Mouse (Mus musculus) stomach, embryonic 16.5 days (tissue): ENCODE results near the gene Nhsl1. TPM values are rescaled to one million over a fixed set of nuclear protein-coding genes. Genes with fewer than 3 reads are reported as not detected.

Source experiments
- ATAC-seq: fragments of 200-750 bp; cut with Nextera tagmentation; 2 replicates; pipeline ENCODE4 v1.8.0; 2017; ENCODE audit warnings: moderate number of reproducible peaks, moderate TSS enrichment; ENCODE audit not compliant: insufficient read depth, low FRiP score
- H3K27ac ChIP-seq: fragments of 300-500 bp; sonication (generic); 2 replicates; pipeline ENCODE4 v1.5.1; 2014; ENCODE audit warnings: low read length
- H3K27me3 ChIP-seq: fragments of 300-500 bp; sonication (generic); 2 replicates; pipeline ENCODE4 v1.6.1; 2014; ENCODE audit warnings: low read length, control low read depth, mixed read lengths; ENCODE audit not compliant: control insufficient read depth, insufficient read depth
- H3K36me3 ChIP-seq: fragments of 300-500 bp; sonication (generic); 2 replicates; pipeline ENCODE4 v1.6.1; 2014; ENCODE audit warnings: low read length; ENCODE audit not compliant: control insufficient read depth, insufficient read depth
- H3K4me1 ChIP-seq: fragments of 300-500 bp; sonication (generic); 2 replicates; pipeline ENCODE4 v1.6.1; 2014; ENCODE audit warnings: low read length, control low read depth, mixed read lengths; ENCODE audit not compliant: control insufficient read depth, insufficient read depth
- H3K4me2 ChIP-seq: fragments of 300-500 bp; sonication (generic); 2 replicates; pipeline ENCODE4 v1.6.1; 2014; ENCODE audit warnings: low read depth, low read length, mixed read lengths
- H3K4me3 ChIP-seq: fragments of 300-500 bp; sonication (generic); replicated peaks from 2 replicates; pipeline ENCODE4 v1.5.1; 2014; ENCODE audit warnings: mild to moderate bottlenecking, low read length
- H3K9ac ChIP-seq: fragments of 300-500 bp; sonication (generic); 2 replicates; pipeline ENCODE4 v1.6.1; 2014; ENCODE audit warnings: low read length
- H3K9me3 ChIP-seq: fragments of 300-500 bp; sonication (generic); replicated peaks from 2 replicates; pipeline ENCODE4 v1.6.1; 2016; ENCODE audit warnings: low read length, control low read depth; ENCODE audit not compliant: control insufficient read depth
- WGBS: fragments of 180-500 bp; shearing (Covaris S2); extraction: QIAGEN DNeasy Blood & Tissue Kit; methylation state at CpG from one replicate; pipeline ENCODE4 v1.1.7; 2014; 5-methylcytosine and 5-hydroxymethylcytosine counted together
- polyA plus RNA-seq: library from polyadenylated mRNA; unstranded; fragments of >200 nt; fragmentation: Nextera tagmentation; extraction: Ambion mirVana; gene quantifications from 2 replicates; pipeline ENCODE4 v1.2.1, GENCODE M21; 2015

The Nhsl1 gene
- polyA plus RNA-seq, 1 experiment from 2014 or later, result 7.0 TPM

- no peak overlapping the region for H3K9ac ChIP-seq
- H3K36me3 ChIP-seq, result no peaks in the 10 kb centered on the region
- no peaks in the 10 kb centered on the region for H3K9me3 ChIP-seq
- H3K4me3 ChIP-seq, result no peak overlapping the region
- H3K27ac ChIP-seq, result no peak overlapping the region
- H3K4me2 ChIP-seq, result no peak overlapping the region
- peaks cover 4% of the 10 kb centered on the region; the same call in 1 of the 2 replicates for H3K4me1 ChIP-seq
- H3K27me3 ChIP-seq, result no peaks in the 10 kb centered on the region
- WGBS, result 80% methylated on average over 1 of the region's 1 CpGs
- ATAC-seq, result no peak
These were observed 189.8 kb downstream of the Nhsl1 start for GRCm38 (mm10) chr10:18508586-18508985.

- Histone ChIP-seq H3K4me2 (no peak overlapping the region), H3K4me1 (peaks cover 4% of the 10 kb centered on the region; the same call in 1 of the 2 replicates), H3K27me3 (no peaks in the 10 kb centered on the region), H3K27ac (no peak overlapping the region), H3K36me3 (no peaks in the 10 kb centered on the region), H3K9me3 (no peaks in the 10 kb centered on the region), H3K4me3 (no peak overlapping the region), H3K9ac (no peak overlapping the region)
- 84% methylated on average over 3 of the region's 3 CpGs for WGBS
- ATAC-seq, result no peak
These were observed 191.9 kb downstream of the Nhsl1 start for GRCm38 (mm10) chr10:18510663-18511062.

GRCm38 (mm10) chr10:18511496-18511895 lies 192.7 kb downstream of the Nhsl1 start:
- Histone ChIP-seq H3K4me3 (no peak overlapping the region), H3K27ac (no peak overlapping the region), H3K36me3 (no peaks in the 10 kb centered on the region), H3K4me2 (no peak overlapping the region), H3K4me1 (peaks cover 4% of the 10 kb centered on the region; the same call in 1 of the 2 replicates), H3K27me3 (no peaks in the 10 kb centered on the region), H3K9me3 (no peaks in the 10 kb centered on the region), H3K9ac (no peak overlapping the region)
- WGBS, result 89% methylated on average over 11 of the region's 11 CpGs
- no peak for ATAC-seq

GRCm38 (mm10) chr10:18522556-18522955 lies 203.8 kb downstream of the Nhsl1 start:
- 77% methylated on average over 2 of the region's 2 CpGs for WGBS
- no peak for ATAC-seq

GRCm38 (mm10) chr10:18525311-18525710 lies 206.5 kb downstream of the Nhsl1 start:
- H3K9ac ChIP-seq, result no peak overlapping the region
- H3K4me1 ChIP-seq, result peaks cover 4% of the 10 kb centered on the region; the same call in 1 of the 2 replicates
- no peaks in the 10 kb centered on the region for H3K9me3 ChIP-seq
- H3K27me3 ChIP-seq, result no peaks in the 10 kb centered on the region
- WGBS, result 88% methylated on average over 15 of the region's 15 CpGs
- ATAC-seq, result no peak
- no peak overlapping the region for H3K4me2 ChIP-seq
- H3K27ac ChIP-seq, result no peak overlapping the region
- no peaks in the 10 kb centered on the region for H3K36me3 ChIP-seq
- H3K4me3 ChIP-seq, result no peak overlapping the region

More at GRCm38 (mm10) chr10:18522556-18522955, 203.8 kb downstream of the Nhsl1 start:
- Histone ChIP-seq H3K27me3 (no peaks in the 10 kb centered on the region), H3K9ac (no peak overlapping the region), H3K27ac (no peak overlapping the region), H3K4me2 (no peak overlapping the region), H3K36me3 (no peaks in the 10 kb centered on the region), H3K4me1 (peaks cover 4% of the 10 kb centered on the region; the same call in 1 of the 2 replicates), H3K4me3 (no peak overlapping the region), H3K9me3 (no peaks in the 10 kb centered on the region)

- 40% methylated on average over 9 of the region's 9 CpGs for WGBS
- Histone ChIP-seq H3K27ac (no peak overlapping the region), H3K4me1 (peaks cover 4% of the 10 kb centered on the region; the same call in 1 of the 2 replicates), H3K9me3 (no peaks in the 10 kb centered on the region), H3K4me2 (no peak overlapping the region), H3K27me3 (no peaks in the 10 kb centered on the region), H3K4me3 (no peak overlapping the region), H3K9ac (no peak overlapping the region), H3K36me3 (no peaks in the 10 kb centered on the region)
- ATAC-seq, result no peak
These were observed 206.9 kb downstream of the Nhsl1 start for GRCm38 (mm10) chr10:18525726-18526125.

- Histone ChIP-seq H3K4me2 (no peak overlapping the region), H3K27me3 (no peaks in the 10 kb centered on the region), H3K9me3 (no peaks in the 10 kb centered on the region), H3K9ac (no peak overlapping the region), H3K27ac (no peak overlapping the region), H3K36me3 (no peaks in the 10 kb centered on the region), H3K4me3 (no peak overlapping the region), H3K4me1 (peaks cover 4% of the 10 kb centered on the region; the same call in 1 of the 2 replicates)
- 72% methylated on average over 22 of the region's 22 CpGs for WGBS
- ATAC-seq, result no peak
These were observed 207.5 kb downstream of the Nhsl1 start for GRCm38 (mm10) chr10:18526184-18526850.

GRCm38 (mm10) chr10:18526851-18527675 lies 208.3 kb downstream of the Nhsl1 start:
- no peak for ATAC-seq
- no peaks in the 10 kb centered on the region for H3K27me3 ChIP-seq
- peaks cover 5% of the 10 kb centered on the region; the same call in 1 of the 2 replicates for H3K36me3 ChIP-seq
- peaks cover 4% of the 10 kb centered on the region; the same call in 1 of the 2 replicates for H3K4me1 ChIP-seq
- H3K4me3 ChIP-seq, result no peak overlapping the region
- H3K9me3 ChIP-seq, result no peaks in the 10 kb centered on the region
- H3K27ac ChIP-seq, result no peak overlapping the region
- WGBS, result 62% methylated on average over 20 of the region's 20 CpGs
- no peak overlapping the region for H3K9ac ChIP-seq
- no peak overlapping the region for H3K4me2 ChIP-seq

GRCm38 (mm10) chr10:18527766-18528165 lies 209.0 kb downstream of the Nhsl1 start:
- Histone ChIP-seq H3K36me3 (peaks cover 5% of the 10 kb centered on the region; the same call in 1 of the 2 replicates), H3K4me1 (peaks cover 4% of the 10 kb centered on the region; the same call in 1 of the 2 replicates), H3K9ac (no peak overlapping the region), H3K4me2 (no peak overlapping the region), H3K4me3 (no peak overlapping the region), H3K9me3 (no peaks in the 10 kb centered on the region), H3K27ac (no peak overlapping the region), H3K27me3 (no peaks in the 10 kb centered on the region)
- WGBS, result 63% methylated on average over 7 of the region's 7 CpGs
- ATAC-seq, result no peak
